Comparison of ENCODE assay signal across 12 mouse cellular contexts in the genomic region with DNA sequence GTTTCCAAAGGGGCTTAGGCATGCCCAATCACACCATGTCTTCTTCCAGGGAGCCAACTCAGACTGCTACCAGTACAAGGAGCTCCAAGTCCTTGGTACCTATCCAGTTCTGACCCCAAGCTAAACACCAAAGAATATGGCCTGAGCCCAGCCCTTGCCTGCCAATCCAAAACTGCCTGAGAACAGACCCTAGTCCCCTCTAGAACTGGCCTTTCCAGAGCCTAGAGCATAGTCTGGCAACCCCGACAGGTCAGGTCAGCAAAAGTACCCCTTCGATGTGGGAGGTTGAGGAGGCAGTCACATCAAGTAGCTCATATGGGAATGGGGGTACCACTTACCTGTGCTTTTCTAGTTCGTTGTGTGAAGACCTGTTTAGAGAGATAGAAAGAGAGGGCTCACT. TPM values are rescaled to one million over a fixed set of nuclear protein-coding genes. Genes with fewer than 3 reads are reported as not detected.
DNase-seq lines count a peak whose midpoint lies in the region; ATAC-seq and TF ChIP-seq lines count a peak whose summit lies in the region.
"Had no signal": no experiment of that assay in that cellular context is flagged by ENCODE, and none has a peak within 500 bp of the region (broad histone marks: within the 10 kb centered on the region; RNA-seq: fewer than 3 reads in every experiment).

No protein-coding gene starts in this region.

- intact Hi-C loops in heart, postnatal 14 days (cut with DNase I), result no loop called here

- TF ChIP-seq POLR2A in kidney, adult 2 months (IDR thresholded peaks at IDR 0.05; ENCODE audit: low read depth, low read length), result no peak

- H3K9me3 ChIP-seq in kidney, embryonic 16.5 days (ENCODE audit: low read length), result no peaks in the 10 kb centered on the region
- no peaks in the 10 kb centered on the region for H3K9me3 ChIP-seq in neural tube, embryonic 12.5 days
- H3K9me3 ChIP-seq: limb, embryonic 12.5 days; midbrain, embryonic 12.5 days had no signal

- no peak overlapping the region for H3K9ac ChIP-seq in kidney, embryonic 16.5 days (replicated peaks; ENCODE audit: low read length)
- no peak overlapping the region for H3K9ac ChIP-seq in neural tube, embryonic 12.5 days
- H3K9ac ChIP-seq: limb, embryonic 12.5 days; midbrain, embryonic 12.5 days had no signal

- H3K27me3 ChIP-seq in kidney, adult 2 months (replicated peaks; ENCODE audit: control insufficient read depth, insufficient read depth, low read length), result no peaks in the 10 kb centered on the region
- no peaks in the 10 kb centered on the region for H3K27me3 ChIP-seq in kidney, embryonic 16.5 days (ENCODE audit: insufficient read depth, low read length)
- H3K27me3 ChIP-seq in neural tube, embryonic 12.5 days (replicated peaks), result no peaks in the 10 kb centered on the region
- H3K27me3 ChIP-seq: limb, embryonic 12.5 days had no signal

- peak; percentile 36 for DNase-seq in cerebellum, adult 11-12 months
- DNase-seq in cerebellum, adult 9-10 months, result no peak
- no peak for DNase-seq in kidney, adult 2 months
- no peak for DNase-seq in neural tube, embryonic 10.5 days (ENCODE audit: extremely low spot score, low spot score)
- DNase-seq in heart, postnatal 14 days, result peak; percentile 2 to 3
- DNase-seq in yolk sac, embryonic 10.5 days (ENCODE audit: low spot score), result no peak
- DNase-seq: B cell, adult 2 months; right cerebral cortex, adult 18-20 months had no signal

- H3K4me3 ChIP-seq in kidney, adult 2 months (ENCODE audit: insufficient read depth, low read depth, low read length), result no peak overlapping the region
- H3K4me3 ChIP-seq in kidney, embryonic 16.5 days (ENCODE audit: low read length), result no peak overlapping the region
- no peak overlapping the region for H3K4me3 ChIP-seq in neural tube, embryonic 12.5 days
- H3K4me3 ChIP-seq: limb, embryonic 12.5 days; midbrain, embryonic 12.5 days had no signal

- H3K4me2 ChIP-seq in kidney, embryonic 16.5 days (replicated peaks; ENCODE audit: low read depth, low read length), result no peak overlapping the region
- H3K4me2 ChIP-seq in neural tube, embryonic 12.5 days (replicated peaks), result peak overlapping the region; percentile 9; the same call in 1 of the 2 replicates
- H3K4me2 ChIP-seq: limb, embryonic 12.5 days; midbrain, embryonic 12.5 days had no signal

- no peaks in the 10 kb centered on the region for H3K36me3 ChIP-seq in kidney, adult 2 months (ENCODE audit: control insufficient read depth, insufficient read depth, low read length)
- H3K36me3 ChIP-seq in kidney, embryonic 16.5 days (ENCODE audit: insufficient read depth, low read length), result peaks cover 18% of the 10 kb centered on the region
- H3K36me3 ChIP-seq in neural tube, embryonic 12.5 days, result peaks cover 22% of the 10 kb centered on the region

- WGBS in kidney, adult 2 months, result 87% methylated on average over 3 of the region's 3 CpGs
- WGBS in kidney, embryonic 16.5 days, result 90% methylated on average over 3 of the region's 3 CpGs
- 91% methylated on average over 3 of the region's 3 CpGs for WGBS in neural tube, embryonic 12.5 days

- H3K27ac ChIP-seq in kidney, adult 2 months (ENCODE audit: insufficient read depth, low read depth, low read length), result peak overlapping the region; percentile 77
- no peak overlapping the region for H3K27ac ChIP-seq in kidney, embryonic 16.5 days (ENCODE audit: low read length)
- H3K27ac ChIP-seq in neural tube, embryonic 12.5 days, result no peak overlapping the region
- H3K27ac ChIP-seq: limb, embryonic 12.5 days; midbrain, embryonic 12.5 days had no signal

- no peak for TF ChIP-seq CTCF in kidney, adult 2 months (conservative IDR thresholded peaks at IDR 0.05; ENCODE audit: insufficient read depth, insufficient read length, low read depth, low read length)

- ATAC-seq in kidney, embryonic 16.5 days (ENCODE audit: low FRiP score, low TSS enrichment), result no peak
- no peak for ATAC-seq in neural tube, embryonic 12.5 days (ENCODE audit: low FRiP score, low read depth)

- H3K4me1 ChIP-seq in kidney, adult 2 months (ENCODE audit: control insufficient read depth, insufficient read depth, low read length), result peaks cover 42% of the 10 kb centered on the region
- H3K4me1 ChIP-seq in kidney, embryonic 16.5 days (ENCODE audit: insufficient read depth, low read length), result peaks cover 40% of the 10 kb centered on the region
- H3K4me1 ChIP-seq in neural tube, embryonic 12.5 days, result peaks cover 35% of the 10 kb centered on the region

RNA-seq across cellular contexts. Expression of a gene that starts 3.5 kb away (rescaled TPM):
- polyA plus RNA-seq in kidney, adult 2 months (2012; rRNA removed), result 143 and 164 TPM in 2 replicates
- 50.2 and 50.9 TPM in 2 replicates for polyA plus RNA-seq in kidney, embryonic 16.5 days (2015; fragmentation: Nextera tagmentation; extraction: Ambion mirVana)
- 29.2 and 35.6 TPM in 2 replicates for polyA plus RNA-seq in neural tube, embryonic 12.5 days (2016; fragmentation: Nextera tagmentation; extraction: Ambion mirVana)
- total RNA-seq in heart, postnatal 14 days (2021), result 100 to 1,000 TPM; 127 to 129 TPM

RNA-seq across cellular contexts. Expression of a gene that starts 14.6 kb away (rescaled TPM):
- polyA plus RNA-seq in kidney, adult 2 months (2012; rRNA removed), result 0.34 and 0.64 TPM in 2 replicates
- 33.7 and 36.0 TPM in 2 replicates for polyA plus RNA-seq in kidney, embryonic 16.5 days (2015; fragmentation: Nextera tagmentation; extraction: Ambion mirVana)
- 28.7 and 31.6 TPM in 2 replicates for polyA plus RNA-seq in neural tube, embryonic 12.5 days (2016; fragmentation: Nextera tagmentation; extraction: Ambion mirVana)
- 1 to 10 TPM; 6.0 to 7.1 TPM for total RNA-seq in heart, postnatal 14 days (2021)

RNA-seq across cellular contexts. Expression of a gene that starts 14.7 kb away (rescaled TPM):
- polyA plus RNA-seq in kidney, adult 2 months (2012; rRNA removed), result 1.3 and 1.8 TPM in 2 replicates
- polyA plus RNA-seq in kidney, embryonic 16.5 days (2015; fragmentation: Nextera tagmentation; extraction: Ambion mirVana), result 0.45 and 1.2 TPM in 2 replicates
- polyA plus RNA-seq in neural tube, embryonic 12.5 days (2016; fragmentation: Nextera tagmentation; extraction: Ambion mirVana), result 0.31 and 0.61 TPM in 2 replicates
- total RNA-seq in heart, postnatal 14 days (2021), result 1 to 10 TPM in 1 of 2 experiments, under 1 TPM in 1; 0.98 to 2.0 TPM

Comparison
In these comparisons a context has a peak if more than half of its experiments do, and no peak if none do; other contexts are left out.
1. DNase-seq: peak in cerebellum, adult 11-12 months (single experiment) and heart, postnatal 14 days (2 of 2); none in cerebellum, adult 9-10 months (single experiment), kidney, adult 2 months (single experiment), neural tube, embryonic 10.5 days (single experiment) and yolk sac, embryonic 10.5 days (single experiment).
2. RNA of a gene that starts 14.6 kb away (polyA plus RNA-seq): 33.7 to 36.0 TPM in kidney, embryonic 16.5 days and 28.7 to 31.6 TPM in neural tube, embryonic 12.5 days; 0.34 to 0.64 TPM in kidney, adult 2 months; every median in the first group is over 10 times any median in the second.